Mouse (Mus musculus): ENCODE measurements around the gene Plxna2.

The Plxna2 gene

GRCm38 (mm10) chr1:194712373-194712772 is 94.4 kb downstream of the Plxna2 start:
- no peak for DNase-seq (ENCODE audit: low spot score)

GRCm38 (mm10) chr1:194714138-194715031 is 96.4 kb downstream of the Plxna2 start:
- DNase-seq (ENCODE audit: low spot score) = no peak

- no peak for DNase-seq (ENCODE audit: low spot score)
These were observed 99.4 kb downstream of the Plxna2 start for GRCm38 (mm10) chr1:194717451-194717874.

GRCm38 (mm10) chr1:194720406-194720805 is 102.4 kb downstream of the Plxna2 start:
- DNase-seq (ENCODE audit: low spot score) = peak; percentile 70

- no peak for DNase-seq (ENCODE audit: low spot score)
These were observed 103.2 kb downstream of the Plxna2 start for GRCm38 (mm10) chr1:194721260-194721659.

- peak; percentile 81 for DNase-seq (ENCODE audit: low spot score)
These were observed 104.3 kb downstream of the Plxna2 start for GRCm38 (mm10) chr1:194722329-194722728.

- no peak for DNase-seq (ENCODE audit: low spot score)
These were observed 116.8 kb downstream of the Plxna2 start for GRCm38 (mm10) chr1:194734836-194735235.

GRCm38 (mm10) chr1:194739894-194740293 is 121.9 kb downstream of the Plxna2 start:
- DNase-seq (ENCODE audit: low spot score) = no peak

- DNase-seq (ENCODE audit: low spot score) = no peak
These were observed 124.9 kb downstream of the Plxna2 start for GRCm38 (mm10) chr1:194742901-194743422.

- DNase-seq (ENCODE audit: low spot score) = no peak
These were observed 127.3 kb downstream of the Plxna2 start for GRCm38 (mm10) chr1:194745177-194745934.

- DNase-seq (ENCODE audit: low spot score) = peak; percentile 51
These were observed 128.6 kb downstream of the Plxna2 start for GRCm38 (mm10) chr1:194746332-194747249.

GRCm38 (mm10) chr1:194747258-194747657 is 129.2 kb downstream of the Plxna2 start:
- no peak for DNase-seq (ENCODE audit: low spot score)

- peak; percentile 60 for DNase-seq (ENCODE audit: low spot score)
These were observed 135.2 kb downstream of the Plxna2 start for GRCm38 (mm10) chr1:194753168-194753567.

- no peak for DNase-seq (ENCODE audit: low spot score)
These were observed 138.0 kb downstream of the Plxna2 start for GRCm38 (mm10) chr1:194756001-194756400.

- no peak for DNase-seq (ENCODE audit: low spot score)
These were observed 138.4 kb downstream of the Plxna2 start for GRCm38 (mm10) chr1:194756409-194756808.

- DNase-seq (ENCODE audit: low spot score) = peak; percentile 12
These were observed 138.8 kb downstream of the Plxna2 start for GRCm38 (mm10) chr1:194756863-194757262.

- peak; percentile 33 for DNase-seq (ENCODE audit: low spot score)
These were observed 143.6 kb downstream of the Plxna2 start for GRCm38 (mm10) chr1:194761432-194762212.

- no peak for DNase-seq (ENCODE audit: low spot score)
These were observed 144.9 kb downstream of the Plxna2 start for GRCm38 (mm10) chr1:194762896-194763295.

- DNase-seq (ENCODE audit: low spot score) = no peak
These were observed 146.9 kb downstream of the Plxna2 start for GRCm38 (mm10) chr1:194764951-194765350.

- no peak for DNase-seq (ENCODE audit: low spot score)
These were observed 150.8 kb downstream of the Plxna2 start for GRCm38 (mm10) chr1:194768799-194769198.

- DNase-seq (ENCODE audit: low spot score) = no peak
These were observed 154.0 kb downstream of the Plxna2 start for GRCm38 (mm10) chr1:194772053-194772452.

Measured in embryo, embryonic 10 days (tissue).